In genomic region chr3:52197982-52198750, GRCm38 (mm10) we compare ENCODE assay signal across 9 mouse cellular contexts.
A peak's percentile ranks its signal among the peaks of the same experiment; 100 is the strongest.
DNase-seq lines count a peak whose midpoint lies in the region; ATAC-seq and TF ChIP-seq lines count a peak whose summit lies in the region.
"Had no signal": no experiment of that assay in that cellular context is flagged by ENCODE, and none has a peak within 500 bp of the region (broad histone marks: within the 10 kb centered on the region; RNA-seq: fewer than 3 reads in every experiment).

No protein-coding gene starts in this region.

- intact Hi-C loops in gastrocnemius, postnatal 36 days (cut with DNase I), result loop anchor here (2.0 to 5.0 kb wide), 3 partner anchors 96 to 497 kb away; no protein-coding TSS in a partner anchor
- intact Hi-C loops in left cerebral cortex, postnatal 14 days (cut with DNase I), result loop anchor here (2.0 to 5.0 kb wide), 5 partner anchors 93 to 546 kb away; partner anchors contain the start of gene Maml3

- ATAC-seq in intestine, embryonic 14.5 days (replicated peaks; ENCODE audit: low FRiP score, low TSS enrichment, low read depth), result no peak
- ATAC-seq: Patski had no signal

- peak overlapping the region; percentile 18 for H3K4me2 ChIP-seq in intestine, embryonic 14.5 days (ENCODE audit: low read length)
- peak overlapping the region; percentile 97 for H3K4me2 ChIP-seq in myocyte (ENCODE audit: low read depth)

- no peak overlapping the region for H3K9ac ChIP-seq in intestine, embryonic 14.5 days (ENCODE audit: low read length)

- no peaks in the 10 kb centered on the region for H3K36me3 ChIP-seq in intestine, embryonic 14.5 days (ENCODE audit: control insufficient read depth, insufficient read depth, low read length)
- no peaks in the 10 kb centered on the region for H3K36me3 ChIP-seq in myocyte (ENCODE audit: control insufficient read depth, insufficient read depth)

- H3K4me1 ChIP-seq in intestine, embryonic 14.5 days (replicated peaks; ENCODE audit: control insufficient read depth, insufficient read depth, low read length), result peaks cover 10% of the 10 kb centered on the region

- TF ChIP-seq POLR2A in myocyte (IDR thresholded peaks at IDR 0.05; ENCODE audit: insufficient read length, low read depth), result peak; percentile 49

- no peaks in the 10 kb centered on the region for H3K27me3 ChIP-seq in intestine, embryonic 14.5 days (replicated peaks; ENCODE audit: control insufficient read depth, insufficient read depth, low read length)
- no peaks in the 10 kb centered on the region for H3K27me3 ChIP-seq in myocyte (ENCODE audit: control insufficient read depth, insufficient read depth, insufficient read length)
- H3K27me3 ChIP-seq: Patski had no signal

- DNase-seq in gastrocnemius, adult 18-20 months (ENCODE audit: low spot score), result peak; percentile 54
- DNase-seq in gastrocnemius, postnatal 36 days, result no peak
- peak; percentile 92 for DNase-seq in adrenal gland, adult 2 months
- peak; percentile 51 to 74 for DNase-seq in frontal cortex, postnatal 14 days (ENCODE audit: low spot score in 2 of 2)
- peak; percentile 60 for DNase-seq in intestine, embryonic 14.5 days (ENCODE audit: low spot score)
- DNase-seq in left cerebral cortex, postnatal 14 days (ENCODE audit: low spot score in 2 of 2), result peak; percentile 68 to 89
- peak; percentile 42 for DNase-seq in urinary bladder, postnatal 25 days (ENCODE audit: low spot score)

- WGBS in intestine, embryonic 14.5 days, result 53% methylated on average over 23 of the region's 23 CpGs

- H3ac ChIP-seq in myocyte (ENCODE audit: control insufficient read depth, insufficient read length), result no peak overlapping the region

- H3K9me3 ChIP-seq in intestine, embryonic 14.5 days (ENCODE audit: control insufficient read depth, low read length), result no peaks in the 10 kb centered on the region

- H3K27ac ChIP-seq in intestine, embryonic 14.5 days (ENCODE audit: low read depth), result peak overlapping the region; percentile 14; the same call in 1 of the 2 replicates

- H3K79me2 ChIP-seq in myocyte (ENCODE audit: control insufficient read depth, insufficient read depth), result no peaks in the 10 kb centered on the region

- peak overlapping the region; percentile 6; the same call in 1 of the 2 replicates for H3K4me3 ChIP-seq in intestine, embryonic 14.5 days (ENCODE audit: low read depth, low read length)
- peak overlapping the region; percentile 26 for H3K4me3 ChIP-seq in myocyte

TF ChIP-seq in myocyte, 11 proteins besides CTCF, POLR2A, EP300 and RAD21:
- peak; percentile 56 for TF ChIP-seq POLR2AphosphoS2 (IDR thresholded peaks at IDR 0.05; ENCODE audit: insufficient read length, low read depth)
- peak; percentile 33 for TF ChIP-seq MAX (IDR thresholded peaks at IDR 0.05; ENCODE audit: low read depth)
- peak; percentile 88 for TF ChIP-seq SRF (IDR thresholded peaks at IDR 0.05; ENCODE audit: control insufficient read depth, insufficient read length, low read depth)
- no peak for TF ChIP-seq TCF12 (IDR thresholded peaks at IDR 0.05; ENCODE audit: insufficient read depth, poor library complexity, severe bottlenecking)
- no peak for TF ChIP-seq MYOD1 (IDR thresholded peaks at IDR 0.05; ENCODE audit: control insufficient read depth in 1 of 3, insufficient read length in 2 of 3, low read depth in 2 of 3)
- TF ChIP-seq USF1 (IDR thresholded peaks at IDR 0.05; ENCODE audit: low read depth), result peak; percentile 95
TF ChIP-seq in myocyte: peak in this region for 4.

Comparison
In these comparisons a context has a peak if more than half of its experiments do, and no peak if none do; other contexts are left out.
1. DNase-seq: peak in gastrocnemius, adult 18-20 months (single experiment), adrenal gland, adult 2 months (single experiment), frontal cortex, postnatal 14 days (2 of 2), intestine, embryonic 14.5 days (single experiment), left cerebral cortex, postnatal 14 days (2 of 2) and urinary bladder, postnatal 25 days (single experiment); none in gastrocnemius, postnatal 36 days (0 of 2).